ENCODE assay signal across 17 mouse cellular contexts in genomic region chr12:45744619-45745018, GRCm38 (mm10).
"Had no signal": no experiment of that assay in that cellular context is flagged by ENCODE, and none has a peak within 500 bp of the region (broad histone marks: within the 10 kb centered on the region; RNA-seq: fewer than 3 reads in every experiment).

No protein-coding gene starts in this region.

- ATAC-seq: liver, embryonic 12.5 days; liver, postnatal 0 days; lung, postnatal 0 days; midbrain, embryonic 13.5 days; midbrain, embryonic 15.5 days; midbrain, embryonic 16.5 days had no signal

- DNase-seq: left cerebral cortex, postnatal 4 days; liver; liver, embryonic 13.5 days; liver, postnatal 0 days; lung, adult 18-20 months; lung, adult 2 months; lung, embryonic 14.5 days; lung, postnatal 10 days; lung, postnatal 14 days; lung, postnatal 36 days; lung, postnatal 4 days; midbrain, embryonic 14.5 days had no signal
